Mouse (Mus musculus) megakaryocyte, embryonic 14.5 days (primary cell): ENCODE data around the gene Tns3. TPM values are rescaled to one million over a fixed set of nuclear protein-coding genes. Genes with fewer than 3 reads are reported as not detected.

Source experiments
- H3K27me3 ChIP-seq: replicated peaks from 2 replicates; pipeline ENCODE3; 2012; ENCODE audit warnings: inconsistent platforms
- H3K36me3 ChIP-seq: replicated peaks from 2 replicates; pipeline ENCODE3; 2012; ENCODE audit warnings: low read length, inconsistent platforms, mixed read lengths
- H3K4me1 ChIP-seq: 2 replicates; pipeline ENCODE4 v1.6.1; 2012; ENCODE audit warnings: inconsistent platforms
- H3K4me3 ChIP-seq: replicated peaks from 2 replicates; pipeline ENCODE3; 2012; ENCODE audit warnings: moderate library complexity, mild to moderate bottlenecking, inconsistent platforms
- H3K9me3 ChIP-seq: 2 replicates; pipeline ENCODE4 v1.6.1; 2012; ENCODE audit warnings: inconsistent platforms
- FLI1 ChIP-seq: IDR thresholded peaks from 2 replicates; pipeline ENCODE4 v1.6.1; 2012; ENCODE audit warnings: low read length, inconsistent platforms, mixed read lengths
- GATA1 ChIP-seq: IDR thresholded peaks from 3 replicates; pipeline ENCODE4 v1.6.1; 2012; ENCODE audit warnings: mixed read lengths, low read length, inconsistent platforms, borderline replicate concordance
- polyA plus RNA-seq: library from polyadenylated mRNA; stranded (reverse); fragments of >175 nt; gene quantifications from 2 replicates; pipeline ENCODE4 v1.2.3, GENCODE M21; 2012; ENCODE audit warnings: low replicate concordance; ENCODE audit not compliant: insufficient read depth

Tns3 gene
- polyA plus RNA-seq, 1 experiment = 1.7 TPM

DNA sequence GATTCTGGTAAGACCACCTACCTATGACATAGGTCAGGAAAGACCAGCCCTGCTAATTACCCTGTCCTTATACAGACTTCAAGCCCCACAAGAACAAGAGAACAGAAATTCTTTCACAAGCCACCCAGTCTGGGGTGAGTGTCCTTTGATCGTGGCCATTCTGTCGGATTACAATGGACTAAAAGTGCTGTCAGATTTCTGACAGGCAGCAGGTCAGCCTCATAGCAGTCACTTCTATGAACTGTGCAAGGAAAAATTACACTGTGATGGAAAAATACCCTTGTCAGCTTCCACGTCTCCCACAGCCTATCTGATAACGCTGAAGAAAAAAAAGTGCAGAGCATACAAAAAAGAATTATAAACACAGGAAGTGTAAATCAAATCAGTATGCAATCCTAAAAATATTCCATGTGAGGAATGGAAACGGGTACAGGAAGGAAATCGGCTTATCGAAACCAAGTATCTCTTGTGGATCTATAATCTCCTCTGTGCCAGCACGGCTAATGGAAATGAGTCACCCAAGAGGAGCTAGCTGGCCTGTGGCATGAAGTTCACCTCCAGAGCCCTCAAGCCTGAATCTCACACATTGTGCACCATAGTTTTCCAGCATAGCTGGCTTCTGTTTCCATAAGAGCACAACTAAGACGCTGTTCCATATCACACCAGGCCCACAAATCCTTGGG, 138.7 kb downstream of the Tns3 start:
- no peaks in the 10 kb centered on the region for H3K36me3 ChIP-seq
- no peaks in the 10 kb centered on the region for H3K4me1 ChIP-seq
- TF ChIP-seq GATA1 (no peak), FLI1 (no peak)

GRCm38 (mm10) chr11:8523344-8524126, 140.8 kb downstream of the Tns3 start:
- Histone ChIP-seq H3K36me3 (no peaks in the 10 kb centered on the region), H3K4me3 (no peak overlapping the region), H3K4me1 (no peaks in the 10 kb centered on the region), H3K9me3 (no peaks in the 10 kb centered on the region), H3K27me3 (peaks cover 2% of the 10 kb centered on the region)
- TF ChIP-seq GATA1 (no peak), FLI1 (no peak)

More for the DNA sequence above, 138.7 kb downstream of the Tns3 start:
- Histone ChIP-seq H3K27me3 (no peaks in the 10 kb centered on the region), H3K4me3 (no peak overlapping the region), H3K9me3 (no peaks in the 10 kb centered on the region)

DNA sequence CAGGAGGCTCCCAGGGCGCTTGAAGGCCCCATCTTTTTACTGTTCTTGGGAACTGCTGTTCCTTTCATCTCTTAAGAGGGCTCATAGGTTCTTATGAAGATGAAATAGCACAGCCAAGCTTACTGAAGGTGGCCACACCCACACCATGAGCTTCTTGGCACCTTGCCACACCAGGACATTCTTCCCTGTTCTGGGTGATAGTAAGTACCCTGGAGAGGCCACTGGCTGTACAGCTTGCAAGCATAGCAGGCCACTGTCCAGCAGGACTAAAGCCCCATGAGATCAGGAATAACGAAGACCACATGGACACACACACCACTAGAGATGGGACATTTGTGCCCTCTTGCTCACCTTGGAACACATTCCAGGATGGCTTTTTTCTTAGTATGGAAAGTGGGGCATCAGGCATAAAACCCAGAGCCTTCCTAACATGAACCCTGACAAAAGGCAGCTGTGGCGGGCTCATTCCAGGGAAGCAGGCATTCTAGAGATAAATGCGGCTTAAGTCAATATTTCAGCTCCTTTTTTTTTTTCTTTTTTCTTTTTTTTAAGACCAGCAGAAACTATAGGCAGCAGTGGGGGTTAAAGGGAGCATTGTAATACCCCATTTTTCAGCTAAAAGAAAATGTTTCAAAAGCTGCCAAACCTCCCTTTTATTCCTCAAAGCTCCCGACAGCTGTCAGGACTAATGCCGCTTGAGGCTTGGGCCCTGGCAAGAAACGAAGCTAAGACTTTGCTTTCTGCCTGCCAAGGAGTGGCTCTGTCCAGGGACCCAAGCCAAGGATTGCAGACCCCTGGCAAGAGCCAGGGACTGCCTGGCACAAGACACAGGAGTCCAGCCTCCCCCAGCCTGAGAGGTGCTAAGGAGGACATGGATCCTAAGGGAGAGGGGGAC, 150.7 kb downstream of the Tns3 start:
- no peaks in the 10 kb centered on the region for H3K9me3 ChIP-seq
- no peaks in the 10 kb centered on the region for H3K36me3 ChIP-seq
- H3K4me3 ChIP-seq = no peak overlapping the region
- TF ChIP-seq FLI1 (no peak), GATA1 (no peak)
- no peaks in the 10 kb centered on the region for H3K27me3 ChIP-seq
- peaks cover 6% of the 10 kb centered on the region for H3K4me1 ChIP-seq

GRCm38 (mm10) chr11:8510294-8510693, 154.0 kb downstream of the Tns3 start:
- H3K4me3 ChIP-seq = no peak overlapping the region
- no peaks in the 10 kb centered on the region for H3K27me3 ChIP-seq
- no peaks in the 10 kb centered on the region for H3K4me1 ChIP-seq
- no peaks in the 10 kb centered on the region for H3K9me3 ChIP-seq
- no peaks in the 10 kb centered on the region for H3K36me3 ChIP-seq
- TF ChIP-seq GATA1 = no peak
- no peak for TF ChIP-seq FLI1

DNA sequence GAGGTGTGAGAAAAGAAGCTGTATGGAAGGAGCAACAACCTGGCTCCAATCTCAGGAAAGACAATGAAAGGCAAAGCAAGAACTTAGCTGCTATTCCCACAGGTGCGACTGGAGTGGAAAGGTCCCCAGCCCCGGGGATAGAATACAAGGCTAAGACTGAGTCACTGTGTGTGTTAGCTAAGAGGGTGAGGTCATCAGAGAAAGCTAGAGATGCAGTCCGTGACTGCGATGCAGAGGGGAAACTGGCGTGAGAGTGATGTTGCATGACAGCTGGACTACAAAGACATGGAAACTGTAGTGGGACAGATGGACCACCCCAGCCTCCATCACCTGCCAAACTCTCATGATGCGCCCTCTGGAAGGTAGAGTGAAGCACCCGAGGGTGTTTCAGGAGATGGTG, 154.7 kb downstream of the Tns3 start:
- TF ChIP-seq GATA1 = no peak
- TF ChIP-seq FLI1 = no peak
- no peaks in the 10 kb centered on the region for H3K4me1 ChIP-seq
- no peaks in the 10 kb centered on the region for H3K9me3 ChIP-seq
- no peaks in the 10 kb centered on the region for H3K36me3 ChIP-seq
- no peaks in the 10 kb centered on the region for H3K27me3 ChIP-seq
- H3K4me3 ChIP-seq = no peak overlapping the region

GRCm38 (mm10) chr11:8503735-8504134, 160.6 kb downstream of the Tns3 start:
- no peaks in the 10 kb centered on the region; the same call in 1 of the 2 replicates for H3K9me3 ChIP-seq
- TF ChIP-seq GATA1 (no peak), FLI1 (no peak)
- H3K4me3 ChIP-seq = no peak overlapping the region
- no peaks in the 10 kb centered on the region for H3K4me1 ChIP-seq
- H3K27me3 ChIP-seq = no peaks in the 10 kb centered on the region
- no peaks in the 10 kb centered on the region for H3K36me3 ChIP-seq

- no peaks in the 10 kb centered on the region for H3K27me3 ChIP-seq
These were observed 163.5 kb downstream of the Tns3 start for GRCm38 (mm10) chr11:8500855-8501254.

DNA sequence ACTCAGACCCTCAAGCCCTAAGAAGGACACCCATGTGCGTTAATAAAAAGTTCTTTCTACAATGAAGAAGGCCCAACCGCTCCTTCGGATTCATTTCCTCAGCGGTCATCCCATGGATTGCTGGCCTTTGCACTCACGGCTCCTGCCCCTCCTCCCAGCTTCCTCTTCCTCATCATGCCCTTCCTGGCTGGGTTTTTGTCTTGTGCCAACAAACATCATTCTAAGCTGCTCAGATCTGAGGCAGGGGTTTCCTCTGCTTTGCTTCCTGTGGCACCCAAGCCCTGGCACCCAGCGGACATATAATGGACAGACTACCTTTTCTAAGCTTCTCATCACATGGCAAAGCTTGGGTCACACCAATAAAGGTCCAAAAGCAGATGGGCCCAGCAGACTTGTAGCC, 167.2 kb downstream of the Tns3 start:
- Histone ChIP-seq H3K4me1 (no peaks in the 10 kb centered on the region), H3K27me3 (no peaks in the 10 kb centered on the region), H3K4me3 (no peak overlapping the region), H3K36me3 (no peaks in the 10 kb centered on the region), H3K9me3 (no peaks in the 10 kb centered on the region; the same call in 1 of the 2 replicates)
- TF ChIP-seq GATA1 = no peak
- no peak for TF ChIP-seq FLI1

More at GRCm38 (mm10) chr11:8500855-8501254, 163.5 kb downstream of the Tns3 start:
- H3K4me3 ChIP-seq = no peak overlapping the region
- H3K36me3 ChIP-seq = no peaks in the 10 kb centered on the region
- no peaks in the 10 kb centered on the region; the same call in 1 of the 2 replicates for H3K9me3 ChIP-seq
- no peaks in the 10 kb centered on the region for H3K4me1 ChIP-seq
- no peak for TF ChIP-seq GATA1

GRCm38 (mm10) chr11:8496686-8497085, 167.6 kb downstream of the Tns3 start:
- Histone ChIP-seq H3K9me3 (no peaks in the 10 kb centered on the region; the same call in 1 of the 2 replicates), H3K4me3 (no peak overlapping the region), H3K4me1 (no peaks in the 10 kb centered on the region), H3K27me3 (no peaks in the 10 kb centered on the region), H3K36me3 (no peaks in the 10 kb centered on the region)
- TF ChIP-seq GATA1 (no peak), FLI1 (no peak)
